Mouse (Mus musculus) megakaryocyte, embryonic 14.5 days (primary cell): ENCODE measurements around the gene Cyp1b1.

ENCODE experiments used
- FLI1 ChIP-seq: IDR thresholded peaks from 2 replicates; pipeline ENCODE4 v1.6.1; 2012; ENCODE audit warnings: low read length, inconsistent platforms, mixed read lengths
- GATA1 ChIP-seq: IDR thresholded peaks from 3 replicates; pipeline ENCODE4 v1.6.1; 2012; ENCODE audit warnings: mixed read lengths, low read length, inconsistent platforms, borderline replicate concordance

- TF ChIP-seq GATA1 (no peak), FLI1 (no peak)
Measured at GRCm38 (mm10) chr17:79743507-79743906, 28.6 kb upstream of the Cyp1b1 start.
